Mouse (Mus musculus) gastrocnemius, postnatal 36 days (tissue): ENCODE results near the gene Heatr4. TPM values are rescaled to one million over a fixed set of nuclear protein-coding genes. Genes with fewer than 3 reads are reported as not detected.

Source experiments
- total RNA-seq, 2 experiments: library from RNA; stranded (reverse); gene quantifications; 2 replicates each; pipeline ENCODE4 v1.2.3; 2021

The Heatr4 gene
- total RNA-seq, 2 experiments from 2014 or later, result not detected

Other genes starting within 250 kb of the Heatr4 start
- gene Papln, start 221.2 kb downstream of the Heatr4 start, total RNA-seq, result 1 to 10 TPM; 1.4 to 1.9 TPM
- gene Numb, start 62.9 kb downstream of the Heatr4 start, total RNA-seq, result 10 to 100 TPM; 13.8 to 17.3 TPM
- 1 to 10 TPM; 3.2 to 4.1 TPM for gene Riox1, start 34.2 kb downstream of the Heatr4 start, total RNA-seq
- 10 to 100 TPM; 16.6 to 28.5 TPM for gene Acot2, start 3.0 kb upstream of the Heatr4 start, total RNA-seq
- gene Acot1, start 24.6 kb upstream of the Heatr4 start, total RNA-seq, result 1 to 10 TPM; 3.8 to 7.4 TPM
- under 1 TPM; 0.10 to 0.15 TPM for gene Acot4, start 53.5 kb upstream of the Heatr4 start, total RNA-seq
- not detected for gene Gm49366, start 54.1 kb upstream of the Heatr4 start, total RNA-seq
- not detected for gene Acot3, start 67.3 kb upstream of the Heatr4 start, total RNA-seq
- gene Acot5, start 84.5 kb upstream of the Heatr4 start, total RNA-seq, result not detected
- 1 to 10 TPM; 1.4 to 2.2 TPM for gene Acot6, start 115.8 kb upstream of the Heatr4 start, total RNA-seq
- 1 to 10 TPM; 5.9 to 8.1 TPM for gene Dnal1, start 129.5 kb upstream of the Heatr4 start, total RNA-seq
- gene Pnma1, start 163.6 kb upstream of the Heatr4 start, total RNA-seq, result under 1 TPM; 0.15 to 0.18 TPM
- 10 to 100 TPM in 1 of 2 experiments, 1 to 10 TPM in 1; 6.5 to 10.4 TPM for gene Elmsan1, start 234.0 kb upstream of the Heatr4 start, total RNA-seq